ENCODE assay signal across 27 mouse cellular contexts in the genomic region with DNA sequence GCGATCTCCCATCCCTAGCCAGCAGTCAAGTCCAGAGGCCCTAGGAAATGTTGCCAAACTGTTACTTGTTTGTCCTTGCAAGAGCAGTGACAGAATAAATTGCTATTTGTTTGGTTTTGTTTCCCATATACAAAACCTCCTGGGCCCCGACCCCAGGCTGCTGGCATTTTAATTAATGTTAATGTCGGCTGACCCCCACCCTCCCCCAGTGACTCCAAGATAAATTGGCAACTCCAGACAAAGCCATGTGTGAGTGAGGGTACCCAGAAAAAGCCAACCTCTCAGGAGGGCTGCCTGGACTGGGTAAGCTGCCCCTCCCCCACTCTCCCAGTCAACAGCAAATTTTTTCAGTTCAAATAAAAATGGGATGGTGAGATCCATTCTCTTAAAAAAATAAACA. TPM values are rescaled to one million over a fixed set of nuclear protein-coding genes. Genes with fewer than 3 reads are reported as not detected.
DNase-seq lines count a peak whose midpoint lies in the region; ATAC-seq and TF ChIP-seq lines count a peak whose summit lies in the region.
"Had no signal": no experiment of that assay in that cellular context is flagged by ENCODE, and none has a peak within 500 bp of the region (broad histone marks: within the 10 kb centered on the region; RNA-seq: fewer than 3 reads in every experiment).

No protein-coding gene starts in this region.

- 20% methylated on average over 3 of the region's 3 CpGs for WGBS in hindbrain, embryonic 10.5 days
- WGBS in hindbrain, embryonic 16.5 days: 9% methylated on average over 3 of the region's 3 CpGs
- 30% methylated on average over 3 of the region's 3 CpGs for WGBS in liver, adult 2 months
- 39% methylated on average over 3 of the region's 3 CpGs for WGBS in liver, postnatal 0 days (ENCODE audit: insufficient replicate concordance)
- 15% methylated on average over 3 of the region's 3 CpGs for WGBS in midbrain, embryonic 11.5 days
- 21% methylated on average over 3 of the region's 3 CpGs for WGBS in midbrain, postnatal 0 days

- no peak for ATAC-seq in hindbrain, embryonic 16.5 days
- no peak for ATAC-seq in liver, postnatal 0 days
- peak; percentile 31; the same call in 1 of the 2 replicates for ATAC-seq in midbrain, embryonic 11.5 days (ENCODE audit: low FRiP score)
- no peak for ATAC-seq in midbrain, postnatal 0 days (ENCODE audit: low FRiP score)
- ATAC-seq: CD4-positive, CD25-positive, alpha-beta regulatory T cell, adult 4 months; forebrain, embryonic 16.5 days; inflammation-experienced regulatory T-cells, adult 6 months had no signal

- no peaks in the 10 kb centered on the region for H3K9me3 ChIP-seq in hindbrain, embryonic 10.5 days
- H3K9me3 ChIP-seq in hindbrain, embryonic 16.5 days (ENCODE audit: control insufficient read depth, low read length): no peaks in the 10 kb centered on the region
- H3K9me3 ChIP-seq in liver, postnatal 0 days (ENCODE audit: low read length): no peaks in the 10 kb centered on the region
- no peaks in the 10 kb centered on the region for H3K9me3 ChIP-seq in midbrain, embryonic 11.5 days (ENCODE audit: control insufficient read depth, low read length)
- no peaks in the 10 kb centered on the region for H3K9me3 ChIP-seq in midbrain, postnatal 0 days (ENCODE audit: low read length)
- H3K9me3 ChIP-seq: embryonic facial prominence, embryonic 13.5 days; forebrain, embryonic 12.5 days; heart, embryonic 12.5 days; hindbrain, embryonic 13.5 days had no signal

- no peak overlapping the region for H3K27ac ChIP-seq in hindbrain, embryonic 10.5 days
- no peak overlapping the region for H3K27ac ChIP-seq in hindbrain, embryonic 16.5 days (ENCODE audit: low read depth, low read length)
- peak overlapping the region; percentile 34; the same call in 1 of the 2 replicates for H3K27ac ChIP-seq in liver, adult 2 months (replicated peaks; ENCODE audit: insufficient read depth, low read depth, low read length)
- H3K27ac ChIP-seq in liver, postnatal 0 days (ENCODE audit: low read depth): no peak overlapping the region
- no peak overlapping the region for H3K27ac ChIP-seq in midbrain, embryonic 11.5 days (ENCODE audit: low read depth, low read length)
- H3K27ac ChIP-seq in midbrain, postnatal 0 days (ENCODE audit: low read depth, low read length): no peak overlapping the region
- H3K27ac ChIP-seq: embryonic facial prominence, embryonic 13.5 days; forebrain, embryonic 12.5 days; heart, adult 2 months; hindbrain, embryonic 13.5 days had no signal

- TF ChIP-seq CTCF in liver, adult 2 months (IDR thresholded peaks at IDR 0.05; ENCODE audit: low read depth, low read length): no peak
- TF ChIP-seq CTCF in liver, postnatal 0 days (IDR thresholded peaks at IDR 0.05; ENCODE audit: low read depth): no peak
- no peak for TF ChIP-seq CTCF in midbrain, postnatal 0 days (IDR thresholded peaks at IDR 0.05)

- no peak for TF ChIP-seq EP300 in liver, postnatal 0 days (IDR thresholded peaks at IDR 0.05; ENCODE audit: low read depth)

- H3K9ac ChIP-seq in hindbrain, embryonic 16.5 days (ENCODE audit: low read depth, low read length): no peak overlapping the region
- no peak overlapping the region for H3K9ac ChIP-seq in liver, adult 2 months (ENCODE audit: low read depth, low read length)
- H3K9ac ChIP-seq in liver, postnatal 0 days (replicated peaks): no peak overlapping the region
- H3K9ac ChIP-seq in midbrain, embryonic 11.5 days (ENCODE audit: low read length): no peak overlapping the region
- H3K9ac ChIP-seq in midbrain, postnatal 0 days (replicated peaks; ENCODE audit: low read length, poor library complexity, severe bottlenecking): no peak overlapping the region
- H3K9ac ChIP-seq: embryonic facial prominence, embryonic 13.5 days; forebrain, embryonic 12.5 days; heart, embryonic 12.5 days; hindbrain, embryonic 13.5 days had no signal

- no peak overlapping the region for H3K4me2 ChIP-seq in hindbrain, embryonic 16.5 days (ENCODE audit: low read length)
- no peak overlapping the region for H3K4me2 ChIP-seq in liver, postnatal 0 days (ENCODE audit: low read depth, low read length)
- no peak overlapping the region for H3K4me2 ChIP-seq in midbrain, embryonic 11.5 days
- H3K4me2 ChIP-seq in midbrain, postnatal 0 days (ENCODE audit: low read depth, low read length, poor library complexity, severe bottlenecking): no peak overlapping the region
- H3K4me2 ChIP-seq: embryonic facial prominence, embryonic 13.5 days; forebrain, embryonic 12.5 days; heart, embryonic 12.5 days; hindbrain, embryonic 13.5 days had no signal

- H3K27me3 ChIP-seq in hindbrain, embryonic 10.5 days (ENCODE audit: insufficient read depth, poor library complexity, severe bottlenecking): peaks cover 95% of the 10 kb centered on the region
- H3K27me3 ChIP-seq in hindbrain, embryonic 16.5 days (replicated peaks; ENCODE audit: control insufficient read depth, insufficient read depth, low read length): peaks cover 56% of the 10 kb centered on the region
- no peaks in the 10 kb centered on the region for H3K27me3 ChIP-seq in liver, adult 2 months (ENCODE audit: control insufficient read depth, insufficient read depth, low read length)
- H3K27me3 ChIP-seq in liver, postnatal 0 days (ENCODE audit: insufficient read depth, low read length): no peaks in the 10 kb centered on the region
- peaks cover 46% of the 10 kb centered on the region for H3K27me3 ChIP-seq in midbrain, embryonic 11.5 days (ENCODE audit: control insufficient read depth, insufficient read depth, low read length)
- peaks cover 64% of the 10 kb centered on the region for H3K27me3 ChIP-seq in midbrain, postnatal 0 days (ENCODE audit: insufficient read depth, low read length)

- TF ChIP-seq POLR2A in liver, adult 2 months (IDR thresholded peaks at IDR 0.05; ENCODE audit: extremely low read depth, insufficient read depth, low read length): no peak

- DNase-seq in cerebellum, postnatal 10 days: peak; percentile 12 to 18
- no peak for DNase-seq in cerebellum, adult 9-11 months
- DNase-seq in hindbrain, embryonic 10.5 days (ENCODE audit: low spot score): peak; percentile 12
- peak; percentile 48 for DNase-seq in liver, adult 2 months (ENCODE audit: extremely low read depth, low read depth, low spot score)
- no peak for DNase-seq in liver, postnatal 0 days
- peak; percentile 83 for DNase-seq in midbrain, embryonic 11.5 days (ENCODE audit: low spot score, missing footprints)
- DNase-seq in midbrain, postnatal 0 days (ENCODE audit: low spot score): no peak
- DNase-seq: adrenal gland, adult 8-10 months; adrenal gland, postnatal 36 days; B cell, adult 2 months; cerebellum, adult 11 months; cerebellum, adult 8-10 months; cerebellum, postnatal 36 days; gastrocnemius, postnatal 10 days; heart, adult 2 months had no signal

- no peak overlapping the region for H3K4me3 ChIP-seq in hindbrain, embryonic 10.5 days
- no peak overlapping the region for H3K4me3 ChIP-seq in hindbrain, embryonic 16.5 days (ENCODE audit: low read length)
- H3K4me3 ChIP-seq in liver, adult 2 months (ENCODE audit: insufficient read depth, low read depth, low read length): no peak overlapping the region
- H3K4me3 ChIP-seq in liver, postnatal 0 days (ENCODE audit: low read depth, low read length): no peak overlapping the region
- no peak overlapping the region for H3K4me3 ChIP-seq in midbrain, embryonic 11.5 days (ENCODE audit: low read depth, low read length)
- H3K4me3 ChIP-seq in midbrain, postnatal 0 days (ENCODE audit: low read depth, low read length): no peak overlapping the region
- H3K4me3 ChIP-seq: embryonic facial prominence, embryonic 13.5 days; forebrain, embryonic 12.5 days; heart, adult 2 months; heart, embryonic 12.5 days; hindbrain, embryonic 13.5 days had no signal

- peaks cover 39% of the 10 kb centered on the region for H3K4me1 ChIP-seq in hindbrain, embryonic 10.5 days (replicated peaks)
- H3K4me1 ChIP-seq in hindbrain, embryonic 16.5 days (ENCODE audit: control insufficient read depth, insufficient read depth, low read depth, low read length): no peaks in the 10 kb centered on the region
- H3K4me1 ChIP-seq in liver, adult 2 months (ENCODE audit: control insufficient read depth, insufficient read depth, low read length): peaks cover 34% of the 10 kb centered on the region
- peaks cover 11% of the 10 kb centered on the region for H3K4me1 ChIP-seq in liver, postnatal 0 days (ENCODE audit: insufficient read depth)
- H3K4me1 ChIP-seq in midbrain, embryonic 11.5 days (ENCODE audit: control insufficient read depth, insufficient read depth, low read length): peaks cover 6% of the 10 kb centered on the region; the same call in 1 of the 2 replicates
- H3K4me1 ChIP-seq in midbrain, postnatal 0 days (ENCODE audit: insufficient read depth, low read length): no peaks in the 10 kb centered on the region
- H3K4me1 ChIP-seq: embryonic facial prominence, embryonic 13.5 days; heart, embryonic 12.5 days had no signal

- peaks cover 16% of the 10 kb centered on the region; the same call in 1 of the 2 replicates for H3K79me2 ChIP-seq in liver, adult 2 months (ENCODE audit: control insufficient read depth, insufficient read depth, low read length)

- no peaks in the 10 kb centered on the region for H3K36me3 ChIP-seq in hindbrain, embryonic 10.5 days
- H3K36me3 ChIP-seq in hindbrain, embryonic 16.5 days (ENCODE audit: control insufficient read depth, insufficient read depth, low read length): no peaks in the 10 kb centered on the region
- peaks cover 13% of the 10 kb centered on the region for H3K36me3 ChIP-seq in liver, adult 2 months (ENCODE audit: control insufficient read depth, insufficient read depth, low read length)
- no peaks in the 10 kb centered on the region for H3K36me3 ChIP-seq in liver, postnatal 0 days (replicated peaks; ENCODE audit: insufficient read depth, low read length)
- no peaks in the 10 kb centered on the region for H3K36me3 ChIP-seq in midbrain, embryonic 11.5 days (ENCODE audit: control insufficient read depth, insufficient read depth, low read length)
- no peaks in the 10 kb centered on the region for H3K36me3 ChIP-seq in midbrain, postnatal 0 days (ENCODE audit: insufficient read depth, low read length)
- H3K36me3 ChIP-seq: embryonic facial prominence, embryonic 13.5 days; forebrain, embryonic 12.5 days; G1E; heart, embryonic 12.5 days; hindbrain, embryonic 13.5 days had no signal

RNA-seq across cellular contexts. Expression of gene Foxa2, which starts 26.6 kb away (rescaled TPM):
- polyA plus RNA-seq in hindbrain, embryonic 10.5 days (2016; fragmentation: Nextera tagmentation; extraction: Ambion mirVana): 6.1 and 6.4 TPM in 2 replicates
- polyA plus RNA-seq in hindbrain, embryonic 16.5 days (2015; fragmentation: Nextera tagmentation; extraction: Ambion mirVana): 0.75 and 1.2 TPM in 2 replicates
- 11.2 and 14.2 TPM in 2 replicates for total RNA-seq in liver, adult 2 months (2014; rRNA removed)
- 66.4 and 103 TPM in 2 replicates for polyA plus RNA-seq in liver, adult 2 months (2012; rRNA removed)
- 10.1 and 12.6 TPM in 2 replicates for polyA plus RNA-seq in liver, postnatal 0 days (2015; fragmentation: Nextera tagmentation; extraction: Ambion mirVana)
- 15.1 and 17.9 TPM in 2 replicates for polyA plus RNA-seq in midbrain, embryonic 11.5 days (2014; fragmentation: Nextera tagmentation; extraction: Ambion mirVana)
- 7.0 and 11.1 TPM in 2 replicates for total RNA-seq in midbrain, postnatal 0 days (2014; rRNA removed)
- 2.7 and 3.3 TPM in 2 replicates for polyA plus RNA-seq in midbrain, postnatal 0 days (2015; fragmentation: Nextera tagmentation; extraction: Ambion mirVana)
- total RNA-seq: adrenal gland, adult 8-10 months; adrenal gland, postnatal 36 days; gastrocnemius, postnatal 10 days; gastrocnemius, postnatal 4 days; heart, adult 2 months; heart, postnatal 25 days had no signal
- polyA plus RNA-seq: CD4-positive, CD25-positive, alpha-beta regulatory T cell, adult 4 months; forebrain, embryonic 16.5 days; frontal cortex, adult 2 months; G1E; inflammation-experienced regulatory T-cells, adult 6 months had no signal

Comparison
In these comparisons a context has a peak if more than half of its experiments do, and no peak if none do; other contexts are left out.
1. DNase-seq: peak in cerebellum, postnatal 10 days (2 of 2), hindbrain, embryonic 10.5 days (single experiment), liver, adult 2 months (single experiment) and midbrain, embryonic 11.5 days (single experiment); none in cerebellum, adult 9-11 months (single experiment), liver, postnatal 0 days (single experiment) and midbrain, postnatal 0 days (single experiment).